Mouse (Mus musculus): Measurements from ENCODE around the gene Olfr640.

Olfr640 gene

DNA sequence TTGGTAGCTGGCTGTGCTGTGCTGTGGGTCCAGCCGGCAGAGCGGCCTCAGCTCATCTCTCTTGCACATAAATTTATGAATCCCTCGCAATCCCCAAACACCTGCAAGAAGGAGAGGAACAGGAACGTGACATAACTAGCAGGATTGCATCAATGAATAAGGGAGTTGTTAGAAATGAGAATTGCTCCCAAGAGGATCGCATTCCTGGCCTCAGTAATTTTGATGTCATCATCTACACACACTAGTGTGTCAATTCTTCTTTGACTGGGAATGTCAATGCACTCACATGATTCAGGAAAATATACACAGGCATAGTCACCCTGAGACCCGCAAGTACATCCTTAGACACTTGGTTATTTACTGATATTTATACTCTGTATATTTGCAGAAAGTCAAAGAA, at the start of gene Olfr640:
Olfr640 (minus strand) TSS at position 101 of the 400 bp plus-strand sequence.
- no peak for DNase-seq (ENCODE audit: low spot score)

DNA sequence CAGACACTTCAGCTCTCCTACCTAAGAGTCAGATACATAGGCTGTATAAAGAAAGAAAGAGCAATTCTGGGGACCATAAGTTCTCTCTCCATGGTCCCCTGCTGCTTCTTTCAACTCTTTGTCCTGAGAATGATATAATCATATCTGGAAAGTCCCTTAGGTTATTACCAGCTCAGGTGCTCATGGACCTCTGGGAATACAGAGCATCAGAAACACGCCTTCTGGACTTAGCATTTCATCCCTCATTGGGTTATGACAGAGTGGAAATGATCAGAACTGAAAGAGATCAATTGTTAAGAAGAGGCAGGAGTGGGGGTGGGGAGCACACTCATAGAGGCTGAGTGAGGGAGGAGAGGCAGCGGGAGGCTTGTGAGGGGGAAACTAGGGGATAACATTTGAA, 46.4 kb upstream of the Olfr640 start, which contains the start of gene Olfr644:
Olfr644 (minus strand) TSS at position 101 of the 400 bp plus-strand sequence.
- no peak for DNase-seq (ENCODE audit: low spot score)

DNA sequence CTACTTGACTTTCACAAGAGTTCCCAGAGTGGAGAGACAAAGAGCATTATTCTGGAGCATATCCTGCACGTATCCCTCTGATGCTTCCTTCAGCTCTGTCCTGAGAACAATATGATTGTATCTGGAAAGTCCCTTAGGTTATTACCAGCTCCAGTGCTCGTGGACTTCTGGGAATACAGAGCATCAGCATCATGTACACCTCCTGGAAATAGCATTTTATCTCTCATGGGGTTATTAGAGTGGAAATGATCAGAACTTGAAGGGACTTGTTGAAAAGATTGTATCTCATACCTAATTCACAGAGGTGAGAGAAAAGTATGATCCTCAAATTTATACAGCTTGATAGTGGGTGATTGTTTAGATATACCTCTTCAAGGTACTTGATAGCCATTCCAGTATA, 36.0 kb upstream of the Olfr640 start, which contains the start of gene 4930516K23Rik:
4930516K23Rik (minus strand) TSS at position 101 of the 400 bp plus-strand sequence.
- no peak for DNase-seq (ENCODE audit: low spot score)

- no peak for DNase-seq (ENCODE audit: low spot score)
Observed at GRCm38 (mm10) chr7:104059215-104059614, 33.8 kb upstream of the Olfr640 start.

- no peak for DNase-seq (ENCODE audit: low spot score)
Observed at GRCm38 (mm10) chr7:104052566-104052965, 27.2 kb upstream of the Olfr640 start, which contains the start of gene Olfr642. TSS of gene Olfr642 (minus strand) at chr7:104052666.

DNA sequence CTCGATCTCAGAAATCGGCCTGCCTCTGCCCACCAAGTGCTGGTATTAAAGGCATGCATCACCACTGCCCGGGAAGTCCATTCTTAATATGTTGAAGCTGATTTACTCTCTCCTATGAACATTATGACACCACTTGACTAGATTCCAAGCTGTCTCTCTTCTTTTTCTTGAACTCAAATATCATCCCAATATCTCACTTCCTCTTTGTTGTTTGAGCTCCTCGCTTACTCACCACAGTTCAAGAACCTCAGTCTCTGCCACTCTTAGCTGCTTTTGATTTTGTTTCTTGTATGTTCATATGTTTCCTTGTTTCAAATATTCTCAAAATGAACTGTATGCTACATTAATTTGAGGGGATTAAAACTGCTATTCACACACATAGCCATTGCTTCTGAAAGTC, 25.4 kb upstream of the Olfr640 start:
- no peak for DNase-seq (ENCODE audit: low spot score)

- DNase-seq (ENCODE audit: low spot score) = no peak
Observed at GRCm38 (mm10) chr7:104035145-104035544, 9.8 kb upstream of the Olfr640 start, which contains the start of gene Olfr641. TSS of gene Olfr641 (plus strand) at chr7:104035445.

DNA sequence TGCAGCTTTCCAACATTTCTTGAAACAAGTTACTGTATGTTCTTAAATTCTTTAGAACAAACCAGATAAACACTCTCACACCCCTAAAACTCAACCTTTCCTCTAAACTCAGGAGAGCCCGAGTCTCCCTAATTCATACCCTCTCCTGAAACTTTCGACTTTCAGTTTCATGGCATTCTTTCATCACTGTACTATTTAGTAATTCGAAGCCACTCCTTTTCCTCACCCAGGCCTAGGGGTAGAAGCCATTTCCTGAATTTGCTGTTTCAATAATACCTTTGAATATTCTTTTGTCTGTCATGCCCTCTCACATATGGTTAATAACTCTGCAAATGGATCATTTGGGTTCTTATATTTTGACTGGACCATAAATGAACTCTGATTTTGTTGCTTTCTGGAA, 1.6 kb upstream of the Olfr640 start:
- no peak for DNase-seq (ENCODE audit: low spot score)

DNA sequence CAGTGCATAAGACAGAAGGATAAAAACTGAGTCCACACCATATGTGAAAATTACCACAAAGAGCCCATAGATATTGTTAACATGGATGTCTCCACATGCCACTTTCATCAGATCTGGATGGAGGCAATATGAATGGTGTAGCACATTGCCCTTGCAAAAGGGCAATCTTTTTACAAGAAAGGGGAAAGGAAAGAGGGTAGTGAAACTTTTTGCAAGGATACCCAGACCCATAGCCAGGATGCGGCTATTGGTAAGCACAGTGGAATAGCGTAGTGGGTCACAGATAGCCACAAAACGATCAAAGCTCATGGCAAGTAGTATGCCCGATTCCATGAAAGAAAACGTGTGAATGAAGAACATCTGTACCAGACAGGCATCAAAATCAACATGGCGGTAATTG, 3.7 kb downstream of the Olfr640 start:
- no peak for DNase-seq (ENCODE audit: low spot score)

GRCm38 (mm10) chr7:104018953-104019352, 6.4 kb downstream of the Olfr640 start:
- no peak for DNase-seq (ENCODE audit: low spot score)

DNA sequence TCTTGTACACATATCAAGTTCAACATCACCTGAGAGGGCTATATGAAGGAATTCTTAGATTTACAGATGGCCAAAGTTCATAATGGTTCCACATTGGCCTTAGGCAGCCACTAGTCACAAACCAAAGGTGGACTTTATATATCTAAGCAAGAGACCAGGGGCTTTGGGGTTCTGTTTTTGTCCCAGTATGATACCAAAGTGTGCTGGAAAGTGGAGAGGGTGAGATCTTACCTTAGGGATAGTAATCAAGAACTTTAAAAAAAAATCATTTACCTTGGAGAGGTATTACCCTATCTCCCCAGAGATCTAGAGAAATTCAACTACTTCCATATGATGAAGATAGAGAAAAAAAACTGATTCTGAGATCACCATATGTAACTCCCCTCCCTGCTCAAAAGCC, 8.2 kb downstream of the Olfr640 start, which contains the start of gene Olfr639:
Olfr639 (minus strand) TSS at position 101 of the 400 bp plus-strand sequence.
- DNase-seq (ENCODE audit: low spot score) = no peak

GRCm38 (mm10) chr7:103999124-103999523, 26.2 kb downstream of the Olfr640 start:
- no peak for DNase-seq (ENCODE audit: low spot score)

- DNase-seq (ENCODE audit: low spot score) = no peak
Observed at GRCm38 (mm10) chr7:103998446-103998845, 26.9 kb downstream of the Olfr640 start, which contains the start of gene Olfr638. TSS of gene Olfr638 (plus strand) at chr7:103998746.

DNA sequence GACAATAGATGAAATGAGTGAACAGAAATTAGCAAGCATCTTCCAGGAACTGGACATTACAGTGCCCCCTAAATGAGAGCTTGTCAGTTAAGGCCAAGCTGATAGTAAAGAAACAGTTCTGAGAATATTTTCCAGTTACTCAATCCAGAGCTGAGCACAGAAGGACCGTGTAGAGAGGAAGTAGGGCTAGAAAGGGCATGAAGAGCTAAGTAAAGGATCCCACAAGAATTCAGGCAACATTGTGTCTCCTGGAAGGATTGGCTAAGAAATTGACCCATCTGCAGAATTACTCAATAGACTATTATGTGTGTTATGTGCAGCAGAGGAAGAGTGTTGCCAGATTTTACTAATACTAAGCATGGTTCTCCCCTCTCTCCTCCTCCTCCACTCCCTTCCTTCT, 53.6 kb downstream of the Olfr640 start:
- DNase-seq (ENCODE audit: low spot score) = no peak

DNA sequence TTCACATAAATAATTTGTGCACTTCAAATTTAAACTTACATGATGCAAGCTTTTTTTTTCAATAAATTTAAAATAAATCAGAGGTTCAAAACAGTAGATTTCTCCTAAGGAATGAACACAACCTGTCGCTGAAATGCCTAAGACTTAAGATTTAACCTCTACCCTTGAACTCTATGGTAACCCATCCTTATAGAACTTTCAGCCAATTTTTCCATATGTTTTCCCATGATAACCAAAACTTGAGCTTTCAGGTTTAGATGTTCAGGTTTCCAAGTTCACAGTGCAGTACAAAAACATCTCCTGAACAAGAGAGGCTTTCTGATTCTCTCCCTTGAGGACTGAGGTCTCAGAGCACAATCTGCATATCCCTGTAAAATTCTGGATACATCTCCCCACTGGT, 54.5 kb downstream of the Olfr640 start, which contains the start of gene Olfr635:
Olfr635 (plus strand) TSS at position 301 of the 400 bp plus-strand sequence.
- DNase-seq (ENCODE audit: low spot score) = no peak
